Mouse (Mus musculus) heart, adult 2 months (tissue): ENCODE results near the gene Txndc17.

Source experiments
- CTCF ChIP-seq: fragments of 200-600 bp; IDR thresholded peaks from 2 replicates; pipeline ENCODE4 v1.8.1; 2022; ENCODE audit warnings: antibody characterized with exemption, mild to moderate bottlenecking, moderate library complexity
- EP300 ChIP-seq: fragments of 200-500 bp; IDR thresholded peaks from 2 replicates; pipeline ENCODE4 v1.6.1; 2011; ENCODE audit warnings: low read depth, low read length, control low read depth; ENCODE audit not compliant: insufficient read depth
- POLR2A ChIP-seq: fragments of 200-500 bp; IDR thresholded peaks from 2 replicates; pipeline ENCODE4 v1.6.1; 2011; ENCODE audit warnings: mild to moderate bottlenecking, low read depth, low read length, control low read depth; ENCODE audit not compliant: insufficient read depth

DNA sequence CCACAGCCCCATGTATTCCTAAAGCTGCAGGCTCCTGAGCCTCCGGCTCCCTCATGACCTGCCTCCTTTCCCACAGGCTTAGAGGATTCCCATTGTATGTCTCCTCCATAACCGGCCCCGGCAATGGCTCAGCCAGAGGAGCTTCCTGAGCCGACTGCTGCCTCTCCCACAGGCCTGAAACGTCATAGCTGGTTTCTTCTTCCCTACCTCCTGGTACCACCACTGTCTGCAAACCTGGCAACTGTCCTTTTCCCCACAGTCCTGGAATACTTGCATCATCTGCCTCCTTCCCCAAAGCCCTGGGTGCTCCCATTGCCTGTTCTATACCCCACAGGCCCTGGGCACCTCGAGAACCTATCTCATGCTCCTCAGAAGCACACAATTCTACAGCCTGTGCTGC lies 2.1 kb upstream of the Txndc17 start:
- TF ChIP-seq CTCF, result no peak
- no peak for TF ChIP-seq POLR2A
- no peak for TF ChIP-seq EP300
